Mouse (Mus musculus) right cerebral cortex, adult 18-20 months (tissue): ENCODE data around the gene Os9.
"Not testable (repeated sequence)": the region's sequence is repeated elsewhere in the genome, so short reads cannot be mapped to it uniquely, and the experiment has no call there.

Experiments used
- DNase-seq: peaks from one replicate; pipeline ENCODE4 v3.0.0; 2022; ENCODE audit warnings: mixed read lengths

Gene Os9

GRCm38 (mm10) chr10:127078677-127079575 lies 42.0 kb downstream of the Os9 start:
- DNase-seq = peak; percentile 72

- DNase-seq = peak; percentile 82
Observed at GRCm38 (mm10) chr10:127078001-127078676, 42.8 kb downstream of the Os9 start.

DNA sequence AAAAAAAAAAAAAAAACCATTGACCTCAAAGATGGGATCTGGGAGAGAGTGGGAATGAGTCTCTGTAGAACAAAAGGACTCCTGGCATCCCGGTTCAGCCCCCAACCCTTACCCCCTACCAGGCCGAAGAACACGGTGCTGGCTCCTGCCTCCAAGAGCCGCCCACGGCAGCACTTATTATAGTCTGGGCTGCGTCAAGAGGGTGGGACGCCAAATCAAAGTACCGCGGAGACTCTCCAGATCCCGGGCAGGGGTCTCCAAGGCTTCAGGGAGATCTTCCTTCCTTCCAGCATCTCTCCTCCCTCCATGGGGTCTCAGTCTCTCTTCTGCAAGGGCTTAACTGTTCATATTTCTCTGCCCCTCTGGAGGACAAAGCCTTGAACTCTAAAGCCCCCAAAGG lies 43.4 kb downstream of the Os9 start:
- peak; percentile 75 for DNase-seq

DNA sequence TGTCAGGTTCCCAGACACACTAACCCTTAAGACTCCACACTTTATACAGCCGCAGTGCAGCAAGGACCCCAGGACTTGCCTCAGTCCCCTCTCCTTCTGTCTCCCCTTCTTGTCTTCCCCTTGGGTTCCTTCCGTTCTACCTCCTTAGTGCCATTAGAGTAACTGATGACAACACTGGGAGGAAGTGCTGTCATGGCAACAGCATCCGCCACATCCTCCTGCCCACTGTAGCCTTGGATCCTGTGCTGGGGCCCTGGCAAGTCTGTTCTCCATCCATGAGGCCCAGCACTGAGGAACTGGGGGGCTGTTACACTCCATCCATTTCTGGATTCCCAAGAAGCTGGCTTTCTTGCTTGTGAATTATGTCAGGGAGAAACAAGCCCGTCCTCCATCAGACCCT lies 44.8 kb downstream of the Os9 start:
- DNase-seq = no peak

DNA sequence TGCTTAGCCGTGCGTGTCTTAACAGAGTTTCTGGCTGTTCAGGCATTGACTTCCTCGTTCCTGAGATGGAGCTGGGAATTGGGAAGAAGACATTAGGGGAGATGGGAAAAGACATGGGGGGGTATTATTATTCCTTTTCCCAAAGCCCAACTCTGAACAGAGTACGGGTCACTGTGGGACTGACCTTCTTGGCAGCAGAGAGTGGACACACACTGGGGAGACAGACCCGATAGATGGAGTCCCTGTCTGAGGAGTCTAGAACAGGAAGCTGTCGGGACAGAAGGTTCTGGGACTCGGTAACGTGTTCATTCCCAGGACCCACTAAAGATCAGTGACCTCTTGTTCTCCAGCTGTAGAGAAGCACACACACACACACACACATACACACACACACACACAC lies 45.3 kb downstream of the Os9 start:
- no peak for DNase-seq

DNA sequence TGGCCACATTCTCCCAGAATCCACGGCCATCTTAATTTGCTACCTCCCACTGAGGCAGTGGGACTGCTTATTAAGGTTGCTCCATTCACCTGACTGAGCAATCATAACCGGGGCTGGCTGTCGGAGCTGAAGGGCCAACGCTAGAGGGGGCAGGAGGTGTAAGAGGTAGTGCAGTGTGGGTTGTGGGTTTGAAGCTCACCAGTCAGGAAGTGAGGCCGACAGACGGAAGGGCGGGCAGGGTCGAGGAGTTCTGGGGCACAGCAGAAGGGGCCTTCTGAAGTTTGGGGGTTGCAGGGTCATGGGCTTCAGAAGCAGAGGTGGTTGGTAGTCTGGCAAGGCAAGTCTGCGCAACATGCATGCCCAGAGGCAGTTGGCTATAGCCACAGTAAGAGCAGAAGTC lies 45.9 kb downstream of the Os9 start, which contains the start of gene Agap2:
TSS of gene Agap2 (plus strand) at position 205 of the 400 bp plus-strand sequence.
- DNase-seq = no peak

GRCm38 (mm10) chr10:127073981-127074380 lies 47.0 kb downstream of the Os9 start:
- no peak for DNase-seq

DNA sequence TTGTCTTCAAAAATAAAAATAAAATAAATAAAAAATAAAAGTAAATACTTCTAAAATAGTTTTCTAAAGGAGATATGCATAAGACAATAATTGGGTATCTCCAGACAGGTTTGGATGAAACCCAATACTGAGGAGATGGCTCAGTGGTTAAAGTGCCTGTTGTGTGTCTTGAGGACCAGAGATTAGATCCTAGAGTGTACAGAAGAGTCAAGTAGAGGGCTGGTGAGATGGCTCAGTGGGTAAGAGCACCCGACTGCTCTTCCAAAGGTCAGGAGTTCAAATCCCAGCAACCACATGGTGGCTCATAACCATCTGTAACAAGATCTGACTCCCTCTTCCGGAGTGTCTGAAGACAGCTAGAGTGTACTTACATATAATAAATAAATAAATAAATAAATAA lies 48.0 kb downstream of the Os9 start:
- DNase-seq = not testable (repeated sequence)

DNA sequence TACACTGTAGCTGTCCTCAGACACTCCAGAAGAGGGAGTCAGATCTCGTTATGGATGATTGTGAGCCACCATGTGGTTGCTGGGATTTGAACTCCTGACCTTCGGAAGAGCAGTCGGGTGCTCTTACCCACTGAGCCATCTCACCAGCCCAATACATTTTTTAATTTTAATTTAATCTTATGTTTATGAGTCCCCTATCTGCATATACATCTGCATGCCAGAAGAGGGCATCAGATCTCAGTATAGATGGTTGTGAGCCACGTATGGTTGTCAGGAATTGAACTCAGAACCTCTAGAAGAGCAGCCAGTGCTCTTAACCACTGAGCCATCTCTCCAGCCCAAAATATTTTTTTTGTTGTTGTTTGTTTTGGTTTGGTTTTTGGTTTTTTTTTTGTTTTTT lies 48.7 kb downstream of the Os9 start:
- DNase-seq = not testable (repeated sequence)

DNA sequence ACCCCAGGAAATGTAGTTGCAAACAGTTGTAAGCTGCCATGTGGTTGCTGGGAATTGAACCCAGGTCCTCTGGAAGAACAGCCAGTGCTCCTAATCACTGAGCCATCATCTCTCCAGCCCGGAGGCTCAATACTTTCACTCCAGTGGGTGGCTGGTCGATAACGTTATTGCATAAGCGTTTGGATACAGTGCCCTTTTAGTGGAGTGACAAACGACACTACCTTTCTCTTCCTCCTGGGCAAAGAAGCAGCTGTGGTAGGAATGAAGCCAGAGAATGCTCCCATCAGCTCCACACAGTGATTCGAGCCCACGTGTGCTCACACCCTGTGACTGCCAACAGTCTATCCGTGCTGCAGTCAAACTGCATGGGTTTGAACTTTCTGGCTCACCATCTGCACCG lies 49.7 kb downstream of the Os9 start:
- no peak for DNase-seq

DNA sequence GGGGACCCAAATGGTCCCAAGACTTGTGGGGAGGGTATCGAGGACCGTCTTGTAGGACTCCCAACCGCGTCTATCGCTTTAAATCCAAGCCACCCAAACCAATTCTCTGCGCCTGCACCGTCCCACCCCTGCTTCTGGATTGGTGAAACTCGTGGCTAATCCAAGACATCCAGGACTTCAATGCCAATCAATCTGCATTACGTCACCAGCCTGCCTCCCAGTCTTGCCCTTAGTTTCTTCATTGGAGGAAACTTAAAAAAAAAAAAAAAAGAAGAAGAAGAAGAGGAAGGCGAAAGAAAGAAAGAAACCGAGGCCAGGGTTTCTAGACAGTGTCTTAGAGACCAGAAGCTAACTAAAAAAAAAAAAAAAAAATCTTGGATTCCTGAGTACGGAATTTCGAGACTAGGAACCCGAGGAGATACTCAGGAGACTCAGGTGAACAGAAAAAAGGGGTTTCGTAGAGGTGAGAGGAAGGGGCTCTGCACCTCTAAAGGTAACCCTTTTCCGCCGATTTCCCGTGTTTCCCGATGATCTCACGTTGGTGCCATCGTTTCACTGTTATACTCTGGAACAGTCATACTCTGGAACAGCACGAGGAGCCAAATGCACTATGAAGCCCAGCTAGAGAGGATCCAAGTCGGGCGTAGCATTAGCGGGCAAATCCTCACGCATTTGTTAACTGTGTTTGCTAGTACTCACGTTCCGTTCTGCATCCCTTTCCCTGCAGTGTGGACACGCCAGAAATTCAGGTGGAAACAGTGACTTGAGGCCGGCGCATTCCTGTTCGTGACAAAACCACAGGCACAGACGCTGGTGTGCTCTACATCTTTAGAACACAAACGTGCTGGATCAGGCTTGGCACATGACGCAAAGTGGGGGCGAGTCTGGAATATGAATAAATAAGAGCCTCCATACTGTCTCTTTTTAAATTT lies 50.5 kb downstream of the Os9 start, which contains the start of gene Tspan31:
TSS of gene Tspan31 (minus strand) at position 75 of the 932 bp plus-strand sequence.
- DNase-seq = peak; percentile 97

DNA sequence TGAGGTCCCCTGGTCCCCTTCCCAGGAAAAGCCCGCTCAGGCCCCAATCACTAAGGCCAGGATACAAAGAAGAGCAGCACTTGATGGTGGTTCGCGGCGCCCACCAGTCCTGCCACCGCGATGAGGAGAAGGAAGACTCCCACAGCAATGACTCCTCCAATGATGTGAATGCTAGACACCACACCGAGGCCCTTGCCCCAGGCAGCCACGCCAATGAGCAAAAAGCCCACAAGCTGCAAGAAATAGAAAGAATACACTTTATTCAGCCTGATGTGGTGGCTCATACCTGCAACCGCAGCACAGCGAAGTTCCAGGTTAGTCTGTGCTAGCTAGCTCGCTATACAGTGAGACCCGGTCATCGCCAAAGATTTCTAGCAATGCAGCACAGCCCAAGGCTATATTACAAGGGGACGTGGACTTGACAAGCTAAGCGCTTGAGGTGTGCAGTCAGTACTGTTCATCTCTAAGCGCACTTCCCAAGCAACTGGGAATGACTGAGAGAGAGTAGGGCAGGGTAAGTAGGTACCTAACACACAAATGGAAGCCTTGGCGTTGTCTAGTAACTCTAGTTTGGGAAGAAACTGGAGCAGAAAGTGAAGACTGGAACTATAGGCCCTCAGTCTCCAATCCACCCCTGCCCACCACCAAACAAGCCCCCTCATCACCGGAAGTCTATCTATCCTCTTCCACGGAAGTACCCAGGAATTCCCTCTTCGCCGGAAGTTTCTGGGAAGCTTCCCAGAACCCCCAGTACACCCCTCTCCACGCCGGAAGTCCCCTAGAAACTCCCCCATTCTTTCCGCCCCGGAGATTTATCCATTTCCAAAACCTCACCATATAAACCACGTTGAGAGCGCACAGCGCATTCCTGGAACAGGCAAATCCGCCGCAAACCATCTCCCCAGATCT lies 51.4 kb downstream of the Os9 start:
- no peak for DNase-seq

DNA sequence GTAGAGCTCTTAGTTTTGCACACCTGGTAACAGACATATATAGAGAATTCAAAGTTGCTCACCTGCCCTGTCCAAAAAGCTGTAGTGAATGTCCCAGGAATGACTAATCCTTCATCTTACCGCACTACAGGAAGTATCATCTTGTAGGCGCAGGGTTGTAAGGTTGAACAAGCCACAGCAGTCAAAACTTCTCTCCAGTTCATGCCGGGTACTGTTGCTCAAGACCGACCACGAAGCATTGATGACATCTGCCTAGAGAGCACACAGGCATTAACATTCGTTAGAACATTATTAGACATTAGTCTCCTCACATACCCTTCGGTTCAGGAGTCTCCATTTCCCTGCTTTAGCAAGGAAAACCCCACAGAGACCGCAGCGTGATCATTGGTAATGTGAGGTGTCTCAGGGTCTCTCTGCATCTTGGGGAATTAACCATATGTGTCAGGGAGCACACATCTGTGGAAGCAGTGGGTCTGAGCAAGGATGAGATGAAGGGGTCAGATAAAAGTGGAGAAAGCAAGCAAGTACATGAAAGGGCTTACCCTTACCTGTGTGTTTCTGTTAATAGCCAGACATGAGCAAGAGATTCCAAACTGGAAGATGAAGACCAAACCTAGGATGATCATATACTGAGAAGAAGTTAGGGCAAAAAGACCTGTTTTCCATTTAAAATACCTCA lies 52.4 kb downstream of the Os9 start:
- DNase-seq = no peak

- no peak for DNase-seq
Observed at GRCm38 (mm10) chr10:127066519-127067018, 54.4 kb downstream of the Os9 start.

GRCm38 (mm10) chr10:127065981-127066380 lies 55.0 kb downstream of the Os9 start:
- no peak for DNase-seq

DNA sequence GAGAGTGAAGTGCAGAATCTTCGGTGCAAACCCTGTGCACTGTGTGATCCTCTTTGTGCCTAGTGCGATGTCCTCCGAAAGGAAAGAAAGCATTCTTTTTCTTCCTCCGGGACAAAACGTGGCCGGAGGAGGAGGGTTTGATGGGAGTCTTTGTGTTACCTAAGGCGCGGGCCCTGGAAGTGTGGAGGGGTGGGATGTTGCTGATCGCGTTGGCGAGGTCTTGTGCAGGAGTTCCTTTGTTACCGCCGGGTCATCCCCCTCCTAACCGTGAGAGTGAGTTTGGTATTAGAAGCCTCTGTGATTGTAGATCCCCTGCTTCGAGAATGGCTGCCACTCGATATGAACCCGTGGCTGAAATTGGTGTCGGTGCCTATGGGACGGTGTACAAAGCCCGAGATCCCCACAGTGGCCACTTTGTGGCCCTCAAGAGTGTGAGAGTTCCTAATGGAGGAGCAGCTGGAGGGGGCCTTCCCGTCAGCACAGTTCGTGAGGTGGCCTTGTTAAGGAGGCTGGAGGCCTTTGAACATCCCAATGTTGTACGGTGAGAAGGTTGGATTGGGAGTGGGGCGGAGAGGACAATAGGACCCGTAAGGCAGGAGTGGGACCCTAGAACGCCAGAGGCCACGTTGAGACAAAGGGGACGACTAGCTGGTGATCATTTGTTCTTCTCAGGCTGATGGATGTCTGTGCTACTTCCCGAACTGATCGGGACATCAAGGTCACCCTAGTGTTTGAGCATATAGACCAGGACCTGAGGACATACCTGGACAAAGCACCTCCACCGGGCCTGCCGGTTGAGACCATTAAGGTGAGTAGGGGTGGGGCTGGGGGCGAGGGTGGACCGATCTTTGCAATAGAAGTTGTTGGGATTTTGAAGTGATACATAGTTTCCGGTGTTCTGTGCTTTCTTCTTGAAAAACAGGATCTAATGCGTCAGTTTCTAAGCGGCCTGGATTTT lies 56.7 kb downstream of the Os9 start:
- no peak for DNase-seq

- peak; percentile 99 for DNase-seq
Observed at GRCm38 (mm10) chr10:127063239-127063872, 57.6 kb downstream of the Os9 start, which contains the start of gene Cdk4. Cdk4 (plus strand) TSS chr10:127063534.

- DNase-seq = no peak
Observed at GRCm38 (mm10) chr10:127062503-127062902, 58.4 kb downstream of the Os9 start.

GRCm38 (mm10) chr10:127062101-127062500 lies 58.8 kb downstream of the Os9 start:
- not testable (repeated sequence) for DNase-seq
